Mouse (Mus musculus): ENCODE measurements around the gene Arl5c.

- TF ChIP-seq POLR2A (IDR thresholded peaks at IDR 0.05; ENCODE audit: extremely low read depth, insufficient read depth, low read length) (no peak), CTCF (IDR thresholded peaks at IDR 0.05; ENCODE audit: low read depth, low read length) (peak; percentile 91)
Observed at GRCm38 (mm10) chr11:97994539-97995100, 1.4 kb downstream of the Arl5c start.
